Mouse (Mus musculus) megakaryocyte, embryonic 14.5 days (primary cell): ENCODE measurements at regions not wholly inside any gene's neighbourhood (a gene's known extent, or its start where the extent isn't known, plus 50 kb on each side); places are given as distances from the start of the nearest gene placed in this dataset.
A peak's percentile ranks its signal among the peaks of the same experiment; 100 is the strongest.

Source experiments
- H3K27me3 ChIP-seq: replicated peaks from 2 replicates; pipeline ENCODE3; 2012; ENCODE audit warnings: inconsistent platforms
- H3K36me3 ChIP-seq: replicated peaks from 2 replicates; pipeline ENCODE3; 2012; ENCODE audit warnings: low read length, inconsistent platforms, mixed read lengths
- H3K4me1 ChIP-seq: 2 replicates; pipeline ENCODE4 v1.6.1; 2012; ENCODE audit warnings: inconsistent platforms
- H3K4me3 ChIP-seq: replicated peaks from 2 replicates; pipeline ENCODE3; 2012; ENCODE audit warnings: moderate library complexity, mild to moderate bottlenecking, inconsistent platforms
- H3K9me3 ChIP-seq: 2 replicates; pipeline ENCODE4 v1.6.1; 2012; ENCODE audit warnings: inconsistent platforms
- FLI1 ChIP-seq: IDR thresholded peaks from 2 replicates; pipeline ENCODE4 v1.6.1; 2012; ENCODE audit warnings: low read length, inconsistent platforms, mixed read lengths
- GATA1 ChIP-seq: IDR thresholded peaks from 3 replicates; pipeline ENCODE4 v1.6.1; 2012; ENCODE audit warnings: mixed read lengths, low read length, inconsistent platforms, borderline replicate concordance

DNA sequence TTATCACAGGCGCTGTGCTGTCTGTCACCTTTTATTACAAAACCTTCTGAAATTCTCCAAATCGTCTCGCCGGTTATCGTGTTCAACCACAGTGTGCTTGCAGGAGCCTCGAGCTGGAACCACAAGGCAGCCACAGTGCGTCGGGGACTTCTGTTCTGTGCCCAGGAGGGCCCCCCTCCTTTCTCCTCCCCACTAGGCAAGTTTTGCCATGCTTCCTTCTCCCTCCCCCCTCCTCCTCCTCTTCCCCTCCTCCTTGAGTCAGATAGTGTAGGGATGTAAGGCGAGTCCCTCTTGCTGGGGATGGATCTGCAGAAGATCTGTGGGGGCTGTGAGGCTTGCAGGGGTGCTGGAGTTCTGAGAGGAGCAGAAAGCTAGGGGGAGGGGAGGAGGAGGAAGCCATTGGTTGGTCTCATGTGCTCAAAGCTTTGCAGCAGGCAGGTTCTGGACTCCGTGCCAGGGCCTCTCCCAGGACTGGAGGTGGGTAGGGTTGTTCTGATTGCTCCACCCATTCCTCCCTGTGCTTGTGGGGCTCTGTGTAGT is 262.5 kb downstream of the Uaca start:
- peaks cover 73% of the 10 kb centered on the region for H3K27me3 ChIP-seq
- H3K9me3 ChIP-seq, result peaks cover 30% of the 10 kb centered on the region
- peak overlapping the region; percentile 65 for H3K4me3 ChIP-seq
- TF ChIP-seq FLI1, result no peak
- TF ChIP-seq GATA1, result no peak
- no peaks in the 10 kb centered on the region for H3K36me3 ChIP-seq
- peaks cover 27% of the 10 kb centered on the region for H3K4me1 ChIP-seq

DNA sequence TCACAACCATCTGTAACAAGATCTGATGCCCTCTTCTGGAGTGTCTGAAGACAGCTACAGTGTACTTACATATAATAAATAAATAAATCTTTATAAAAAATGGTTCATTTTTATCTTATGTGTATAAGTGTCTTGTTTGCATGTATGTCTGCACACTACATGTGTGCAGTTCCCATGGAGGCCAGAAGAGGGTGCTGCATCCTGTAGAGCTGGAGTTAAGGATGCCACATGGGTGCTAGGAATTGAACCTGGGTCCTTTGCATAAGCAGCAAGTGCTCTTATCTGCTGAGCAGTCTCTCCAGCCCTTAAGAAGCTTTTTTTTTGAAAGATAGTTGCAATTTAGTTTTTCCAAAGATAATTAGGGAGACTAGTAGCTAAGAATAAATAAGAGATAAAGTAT is 264.9 kb downstream of the Uaca start:
- peaks cover 27% of the 10 kb centered on the region for H3K4me1 ChIP-seq
- TF ChIP-seq GATA1 (no peak), FLI1 (no peak)
- no peaks in the 10 kb centered on the region for H3K36me3 ChIP-seq
- H3K4me3 ChIP-seq, result no peak overlapping the region
- H3K9me3 ChIP-seq, result peaks cover 23% of the 10 kb centered on the region
- peaks cover 69% of the 10 kb centered on the region for H3K27me3 ChIP-seq

DNA sequence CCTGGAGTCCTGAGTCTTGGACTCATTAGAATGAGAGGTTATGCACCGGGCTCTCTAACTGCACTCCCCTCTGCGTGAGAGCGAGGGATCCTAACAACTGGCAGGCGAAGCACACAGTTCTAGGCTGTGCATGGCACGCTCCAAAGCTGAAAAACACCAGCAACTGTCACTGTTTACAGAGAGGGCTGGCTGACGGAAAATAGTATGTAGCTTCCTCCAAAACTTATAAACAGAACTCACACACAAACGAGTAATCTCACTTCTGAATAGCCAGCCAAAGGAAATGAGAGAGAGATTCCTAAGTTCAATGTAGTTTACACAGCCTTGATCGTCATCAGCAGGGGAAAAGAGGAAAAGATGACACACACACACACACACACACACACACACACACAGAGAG is 266.6 kb downstream of the Uaca start:
- TF ChIP-seq GATA1 (no peak), FLI1 (no peak)
- H3K4me3 ChIP-seq, result no peak overlapping the region
- peaks cover 23% of the 10 kb centered on the region for H3K9me3 ChIP-seq
- peaks cover 33% of the 10 kb centered on the region for H3K4me1 ChIP-seq
- H3K27me3 ChIP-seq, result peaks cover 59% of the 10 kb centered on the region
- H3K36me3 ChIP-seq, result no peaks in the 10 kb centered on the region

- H3K4me3 ChIP-seq, result no peak overlapping the region
- TF ChIP-seq GATA1 (no peak), FLI1 (no peak)
These were observed 270.5 kb downstream of the Uaca start for GRCm38 (mm10) chr9:61064714-61065305.

GRCm38 (mm10) chr9:61069553-61070314 is 275.4 kb downstream of the Uaca start:
- H3K27me3 ChIP-seq, result peaks cover 65% of the 10 kb centered on the region
- H3K36me3 ChIP-seq, result no peaks in the 10 kb centered on the region
- H3K4me3 ChIP-seq, result no peak overlapping the region
- TF ChIP-seq GATA1 (no peak), FLI1 (no peak)
- peaks cover 7% of the 10 kb centered on the region for H3K4me1 ChIP-seq
- no peaks in the 10 kb centered on the region for H3K9me3 ChIP-seq

More at GRCm38 (mm10) chr9:61064714-61065305, 270.5 kb downstream of the Uaca start:
- Histone ChIP-seq H3K9me3 (peaks cover 13% of the 10 kb centered on the region), H3K27me3 (peaks cover 57% of the 10 kb centered on the region), H3K4me1 (peaks cover 8% of the 10 kb centered on the region), H3K36me3 (no peaks in the 10 kb centered on the region)

- H3K27me3 ChIP-seq, result peaks cover 68% of the 10 kb centered on the region
- no peaks in the 10 kb centered on the region for H3K9me3 ChIP-seq
- peaks cover 4% of the 10 kb centered on the region; the same call in 1 of the 2 replicates for H3K4me1 ChIP-seq
- H3K36me3 ChIP-seq, result no peaks in the 10 kb centered on the region
- TF ChIP-seq FLI1 (no peak), GATA1 (no peak)
- H3K4me3 ChIP-seq, result no peak overlapping the region
These were observed 276.0 kb downstream of the Uaca start for GRCm38 (mm10) chr9:61070315-61070707.

DNA sequence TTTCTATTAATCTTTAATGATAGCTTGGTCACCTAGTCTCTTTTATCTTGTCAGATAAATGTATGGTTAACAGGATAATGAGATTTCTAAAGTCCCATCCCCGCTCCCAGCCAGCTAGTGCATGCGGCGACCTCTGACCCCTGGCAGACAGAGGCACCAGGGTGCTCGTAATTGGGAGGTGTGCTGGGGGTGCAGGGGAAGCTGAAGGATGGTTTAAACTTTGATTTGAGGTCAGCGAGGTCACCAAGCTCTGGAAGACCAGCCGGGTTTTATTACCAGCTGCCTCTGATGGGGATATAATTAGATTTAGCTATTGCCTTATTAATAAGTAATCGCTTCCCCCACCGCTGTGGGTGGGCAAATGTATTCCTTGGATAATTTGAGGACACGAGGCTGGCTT is 276.5 kb downstream of the Uaca start:
- Histone ChIP-seq H3K27me3 (peaks cover 68% of the 10 kb centered on the region), H3K4me3 (no peak overlapping the region), H3K9me3 (no peaks in the 10 kb centered on the region), H3K4me1 (peaks cover 1% of the 10 kb centered on the region; the same call in 1 of the 2 replicates), H3K36me3 (no peaks in the 10 kb centered on the region)
- TF ChIP-seq FLI1, result no peak
- TF ChIP-seq GATA1, result no peak

DNA sequence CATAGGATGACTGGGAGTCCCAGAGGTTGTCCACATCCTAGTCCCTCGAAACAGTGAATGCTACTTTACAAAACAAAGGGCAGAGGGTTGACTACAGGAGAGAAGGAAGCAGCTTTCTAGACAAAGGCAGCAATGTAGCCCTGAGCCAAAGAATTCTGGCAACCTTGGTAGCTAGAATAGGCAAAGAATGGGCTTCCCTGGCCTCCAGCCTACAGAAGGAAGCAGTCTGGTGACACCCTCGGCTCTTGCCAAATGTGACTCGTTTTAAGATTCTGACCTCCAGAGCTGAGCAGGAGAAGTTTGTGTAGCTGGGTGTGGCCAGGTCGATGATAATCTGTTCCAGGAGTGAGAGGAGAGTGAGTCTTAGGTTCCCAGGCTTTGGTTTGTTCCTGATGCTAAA is 279.1 kb downstream of the Uaca start:
- TF ChIP-seq FLI1 (no peak), GATA1 (no peak)
- Histone ChIP-seq H3K9me3 (no peaks in the 10 kb centered on the region), H3K36me3 (no peaks in the 10 kb centered on the region), H3K27me3 (peaks cover 61% of the 10 kb centered on the region), H3K4me1 (no peaks in the 10 kb centered on the region), H3K4me3 (no peak overlapping the region)

- Histone ChIP-seq H3K27me3 (peaks cover 47% of the 10 kb centered on the region), H3K4me3 (no peak overlapping the region), H3K36me3 (no peaks in the 10 kb centered on the region), H3K9me3 (no peaks in the 10 kb centered on the region), H3K4me1 (no peaks in the 10 kb centered on the region)
- no peak for TF ChIP-seq GATA1
- TF ChIP-seq FLI1, result no peak
These were observed 280.7 kb downstream of the Uaca start for GRCm38 (mm10) chr9:61075071-61075470.

DNA sequence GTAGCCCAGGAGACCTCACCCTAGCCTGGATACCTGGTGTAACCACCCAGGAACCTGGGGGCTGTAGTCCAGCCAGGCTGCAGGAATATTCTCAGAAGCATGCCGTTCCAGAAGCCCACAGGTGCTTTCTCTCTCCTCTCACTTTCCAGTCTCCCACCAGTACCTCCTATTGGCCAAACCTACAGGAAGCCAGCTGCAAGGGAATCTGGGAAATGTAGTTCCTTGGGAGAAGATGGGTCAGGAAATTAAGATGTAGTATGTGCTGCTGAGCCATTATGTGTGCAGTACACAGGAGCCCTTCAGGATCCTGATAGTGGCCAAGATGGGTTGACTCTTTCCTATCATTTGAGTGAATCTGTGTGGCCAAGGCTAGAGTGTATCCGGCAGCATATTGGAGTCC is 282.8 kb downstream of the Uaca start:
- no peaks in the 10 kb centered on the region; the same call in 1 of the 2 replicates for H3K9me3 ChIP-seq
- H3K4me1 ChIP-seq, result no peaks in the 10 kb centered on the region
- no peaks in the 10 kb centered on the region for H3K36me3 ChIP-seq
- TF ChIP-seq FLI1 (no peak), GATA1 (no peak)
- H3K4me3 ChIP-seq, result no peak overlapping the region
- H3K27me3 ChIP-seq, result peaks cover 51% of the 10 kb centered on the region
